Mouse (Mus musculus) thymus, adult 18-20 months (tissue): Measurements from ENCODE around the gene Wwox.

ENCODE experiments used
- DNase-seq, 2 experiments: peaks; one replicate each; pipeline ENCODE4 v3.0.0; 2022; ENCODE audit warnings: mixed read lengths in 2 of 2

Wwox gene

DNA sequence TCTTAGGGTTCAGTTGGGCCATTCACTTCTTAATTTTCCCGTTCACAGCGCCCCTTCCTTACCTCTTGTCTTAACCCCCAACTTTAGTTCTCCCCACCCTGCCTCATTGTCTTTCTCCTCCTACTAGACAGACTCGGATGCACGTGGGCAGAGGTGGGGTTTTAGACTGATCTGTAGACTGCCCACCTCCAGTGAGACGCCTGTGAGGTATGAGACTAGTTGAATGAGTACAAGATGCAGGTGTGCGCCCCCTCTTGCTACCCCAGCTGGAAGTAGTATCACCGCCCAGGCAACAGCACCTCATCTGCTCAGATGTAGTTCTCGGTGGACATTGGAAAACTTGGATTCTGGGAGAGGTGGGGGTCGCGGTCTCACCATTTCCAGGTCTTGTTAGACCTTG is 437.8 kb downstream of the Wwox start:
- DNase-seq = peak in 1 of 2 experiments; percentile 38

DNA sequence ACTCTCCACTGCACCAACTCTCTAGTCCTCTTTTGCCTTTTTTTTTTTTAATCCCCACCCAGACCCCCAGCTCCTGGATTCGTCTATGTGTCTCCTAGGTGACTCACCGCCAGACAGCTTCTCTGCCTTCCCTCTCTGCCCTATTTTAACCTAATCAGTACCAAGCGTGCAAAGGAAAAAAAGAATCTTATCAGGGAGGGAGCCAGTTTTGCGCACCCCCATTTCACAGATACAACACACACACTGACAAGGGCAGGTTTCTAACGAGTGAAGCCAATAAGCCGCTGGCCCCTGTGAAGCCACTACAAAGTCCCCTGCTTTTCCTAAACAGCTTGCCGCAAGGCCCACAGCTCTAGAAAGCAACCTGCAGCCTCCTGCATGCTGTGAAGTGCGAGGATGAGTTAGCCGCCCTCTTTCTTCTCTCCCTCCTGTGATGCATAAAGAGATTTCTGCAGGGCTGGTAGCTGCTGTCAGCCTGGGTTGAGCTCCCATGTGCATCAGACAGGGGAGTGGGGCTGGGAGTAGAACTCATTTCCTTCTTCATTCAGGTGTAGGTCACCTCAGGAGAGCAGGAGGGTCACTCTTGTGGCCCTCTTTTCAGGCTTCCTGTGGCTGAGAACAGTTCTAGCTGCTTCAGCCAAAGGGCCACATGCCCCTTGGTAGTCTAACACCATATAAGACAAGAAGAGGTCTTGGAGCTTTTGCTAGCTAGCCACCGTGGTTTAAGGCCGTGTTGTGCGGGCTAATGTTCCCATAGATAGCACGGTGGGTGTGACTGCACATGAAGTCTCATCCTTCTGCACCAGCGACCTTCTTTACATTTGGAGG is 439.2 kb downstream of the Wwox start:
- DNase-seq = peak in 1 of 2 experiments; percentile 46

DNA sequence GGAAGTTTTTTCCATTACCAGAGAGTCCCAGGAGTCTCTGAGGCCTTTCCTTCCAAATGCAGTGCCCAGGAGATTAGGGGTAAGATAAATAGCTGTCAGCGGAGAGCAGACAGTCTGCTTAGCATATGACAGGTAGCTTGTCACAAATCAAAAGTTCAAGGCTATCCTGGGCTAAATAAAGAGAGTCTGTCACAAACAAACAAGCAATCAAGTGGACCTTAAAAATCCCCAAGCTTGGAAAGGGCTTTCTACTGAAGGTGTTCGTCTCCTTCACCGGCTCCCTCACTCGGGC is 439.8 kb downstream of the Wwox start:
- no peak for DNase-seq

DNA sequence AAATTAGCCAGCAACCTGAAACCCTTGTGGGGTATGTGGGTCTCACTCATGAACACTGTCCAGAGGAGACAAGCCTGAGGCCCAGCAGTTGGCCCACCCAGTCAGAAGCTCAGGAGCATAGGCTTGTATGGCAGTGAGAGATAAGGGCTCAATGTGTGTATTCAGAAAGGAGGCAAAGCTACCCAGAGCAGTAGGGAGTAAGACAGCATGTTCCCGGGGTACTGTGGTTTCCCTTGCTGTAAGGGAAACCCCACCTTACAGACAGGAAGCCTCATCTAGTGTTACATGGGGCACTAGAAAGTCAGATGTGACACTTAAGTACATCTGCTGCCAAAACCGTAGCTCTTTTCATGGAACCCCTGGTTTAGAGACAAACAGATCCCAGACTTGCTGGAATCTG is 440.2 kb downstream of the Wwox start:
- peak; percentile 38 to 71 for DNase-seq

DNA sequence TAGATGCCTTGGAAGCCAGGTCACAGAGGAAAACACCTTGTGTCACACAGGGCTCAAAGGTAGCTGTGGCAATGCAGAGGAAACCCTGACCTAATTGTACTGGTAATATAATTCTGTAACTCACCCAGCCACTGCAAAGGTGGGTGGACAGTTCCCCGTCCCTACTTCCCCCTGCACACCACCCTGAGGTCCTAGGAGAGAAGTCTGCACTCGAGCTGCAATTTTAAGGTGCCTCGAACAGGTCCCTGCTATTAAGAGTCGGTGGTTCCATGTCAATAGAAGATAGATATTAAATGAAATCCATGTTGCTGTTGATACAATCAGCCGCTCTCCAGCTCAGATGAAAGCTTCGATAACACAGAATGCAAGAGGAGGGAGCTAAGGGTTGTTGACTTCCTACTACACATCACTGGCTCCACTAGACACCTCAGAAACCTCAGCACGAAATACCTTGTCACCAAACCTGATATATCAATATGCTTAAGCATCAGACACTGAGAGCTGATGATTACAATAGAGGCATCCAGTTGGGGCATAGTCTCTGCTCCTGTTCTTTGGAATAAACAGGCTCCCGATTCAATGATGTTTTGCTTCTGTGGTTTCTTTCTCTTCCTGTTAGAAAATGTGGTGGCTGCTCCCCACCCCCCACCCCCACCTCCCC is 441.1 kb downstream of the Wwox start:
- no peak for DNase-seq

DNA sequence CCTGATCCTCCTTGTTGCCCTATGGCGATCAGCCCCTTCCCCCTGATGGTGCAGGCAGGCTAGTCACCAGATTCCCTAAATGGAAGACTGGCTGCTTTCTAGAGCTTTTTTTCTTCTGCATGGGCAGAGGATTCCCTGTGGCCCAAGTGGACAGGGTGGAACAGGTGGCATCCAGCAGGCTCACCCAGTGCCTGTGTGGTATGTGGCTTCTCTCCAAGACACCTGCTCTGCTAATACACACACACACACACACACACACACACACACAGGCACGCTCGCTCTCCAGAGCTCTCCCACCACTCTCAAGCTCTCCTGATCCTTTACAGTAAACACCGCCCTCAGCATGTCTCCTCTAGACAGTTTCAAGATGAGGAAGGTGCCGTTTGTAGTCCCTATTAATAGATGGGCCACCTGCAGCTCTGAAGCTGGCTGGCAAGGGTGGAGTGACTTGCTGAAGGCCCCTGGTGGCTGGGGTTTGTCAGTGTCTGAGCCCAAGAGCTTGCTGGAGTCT is 442.5 kb downstream of the Wwox start:
- peak; percentile 60 to 76 for DNase-seq

DNA sequence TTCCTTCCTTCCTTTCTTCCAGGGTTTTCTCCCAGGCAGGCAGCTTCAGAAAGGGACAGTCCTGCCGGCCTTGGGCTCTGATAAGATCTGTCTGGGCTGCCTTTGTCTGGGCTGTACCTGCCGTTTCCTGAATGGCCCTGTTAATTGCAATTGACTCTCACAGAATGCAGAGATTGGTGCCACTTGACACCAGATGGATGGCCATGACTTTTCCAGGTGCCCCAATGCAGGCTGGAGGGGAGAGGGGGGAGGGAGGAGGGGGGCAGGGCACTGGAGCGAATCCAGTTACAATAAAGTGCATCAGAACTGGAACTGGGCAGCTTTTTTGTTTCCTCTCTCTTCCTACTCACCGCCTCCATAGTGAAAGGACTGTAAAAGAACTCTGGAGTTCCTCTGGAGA is 443.0 kb downstream of the Wwox start:
- DNase-seq = no peak

DNA sequence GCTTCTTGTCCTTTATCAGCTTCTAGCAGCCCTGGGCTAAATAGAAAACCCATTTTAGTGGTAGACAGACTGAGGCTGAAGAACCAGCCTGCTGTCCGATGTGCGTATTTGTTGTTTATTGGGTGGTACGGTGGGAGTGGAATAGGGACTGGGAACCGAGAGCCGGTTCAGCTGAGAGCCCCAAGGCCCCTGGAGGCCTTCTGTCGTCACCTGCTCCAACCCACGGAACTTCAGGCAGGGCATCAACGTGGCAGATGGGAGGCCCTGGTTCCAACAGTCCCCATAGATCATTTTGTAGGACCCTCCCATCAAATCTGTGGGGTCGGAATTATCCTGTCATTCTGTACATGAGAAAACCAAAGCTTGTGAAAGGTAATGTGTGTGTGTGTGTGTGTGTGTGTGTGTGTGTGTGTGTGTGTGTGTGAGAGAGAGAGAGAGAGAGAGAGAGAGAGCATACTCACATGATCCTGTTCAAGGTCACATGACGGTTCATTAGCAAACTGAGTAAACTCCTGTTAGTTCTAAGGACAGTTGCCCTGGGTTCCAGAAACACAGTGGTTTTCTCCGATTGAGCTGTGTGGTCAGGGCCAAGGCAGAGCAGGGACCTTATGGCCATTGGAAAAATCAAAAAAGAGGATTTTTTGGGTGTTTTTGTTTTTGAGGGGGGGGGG is 443.6 kb downstream of the Wwox start:
- no peak for DNase-seq

DNA sequence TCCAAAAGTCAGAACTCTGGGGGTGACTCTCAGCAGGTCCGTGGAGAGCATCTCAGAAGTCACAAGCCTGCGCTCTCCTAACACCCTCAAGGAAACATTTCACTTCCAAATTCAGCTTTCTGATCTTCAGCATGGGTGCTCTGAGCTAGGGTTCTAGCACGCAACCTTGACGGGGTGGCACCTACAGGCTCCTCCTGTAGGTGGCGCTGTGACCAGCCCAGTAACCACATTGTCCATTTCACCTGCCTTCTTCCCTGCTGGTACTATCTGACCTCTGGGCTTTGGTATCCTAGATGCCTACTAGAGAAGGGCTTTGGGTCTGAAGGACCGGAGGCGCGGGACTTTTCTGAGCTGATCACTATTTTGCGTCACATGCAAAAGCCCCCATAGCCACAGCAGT is 444.5 kb downstream of the Wwox start:
- no peak for DNase-seq

DNA sequence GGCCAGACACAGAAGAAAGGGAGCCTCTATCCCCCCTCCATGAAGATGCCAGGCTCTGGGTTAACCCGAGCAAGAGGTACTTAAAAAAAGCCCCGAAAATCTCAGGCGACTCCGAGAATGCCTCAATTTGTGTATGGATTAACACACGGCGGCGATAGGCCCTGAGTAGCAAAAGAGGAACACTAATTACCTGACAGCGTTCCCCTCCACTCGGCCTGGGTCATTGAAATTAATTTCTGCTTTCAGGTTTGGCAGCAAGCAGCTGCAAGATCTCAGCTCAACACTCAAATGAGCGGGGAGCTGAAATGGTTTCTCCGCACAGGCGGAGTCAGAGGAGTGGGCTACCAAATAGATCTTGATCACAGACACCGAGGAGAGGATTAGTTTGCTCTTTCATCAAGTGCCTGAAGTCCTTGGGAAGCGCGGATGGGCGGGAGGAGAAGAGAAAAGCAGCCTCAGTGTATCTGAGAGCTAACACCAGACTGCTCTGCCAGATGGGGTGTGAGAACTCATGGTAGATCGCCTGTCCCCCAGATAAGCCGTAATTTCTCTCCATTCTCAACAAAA is 445.7 kb downstream of the Wwox start:
- DNase-seq = no peak

DNA sequence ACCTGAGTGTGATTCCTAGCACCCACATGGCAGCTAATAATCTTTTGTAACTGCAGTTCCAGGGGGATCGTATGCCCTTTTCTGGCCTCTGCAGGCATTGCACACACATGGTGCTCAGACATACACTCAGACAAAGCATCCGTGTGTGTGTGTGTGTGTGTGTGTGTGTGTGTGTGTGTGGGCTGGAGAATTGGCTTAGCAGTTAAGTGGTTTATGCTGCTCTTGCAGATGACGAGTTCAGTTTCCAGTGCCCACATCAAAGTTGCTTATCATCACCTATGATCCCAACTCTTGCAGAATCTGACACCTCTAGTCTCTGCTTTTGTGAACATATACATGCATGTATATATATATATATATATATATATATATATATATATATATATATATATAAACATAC is 448.9 kb downstream of the Wwox start:
- DNase-seq = no peak

DNA sequence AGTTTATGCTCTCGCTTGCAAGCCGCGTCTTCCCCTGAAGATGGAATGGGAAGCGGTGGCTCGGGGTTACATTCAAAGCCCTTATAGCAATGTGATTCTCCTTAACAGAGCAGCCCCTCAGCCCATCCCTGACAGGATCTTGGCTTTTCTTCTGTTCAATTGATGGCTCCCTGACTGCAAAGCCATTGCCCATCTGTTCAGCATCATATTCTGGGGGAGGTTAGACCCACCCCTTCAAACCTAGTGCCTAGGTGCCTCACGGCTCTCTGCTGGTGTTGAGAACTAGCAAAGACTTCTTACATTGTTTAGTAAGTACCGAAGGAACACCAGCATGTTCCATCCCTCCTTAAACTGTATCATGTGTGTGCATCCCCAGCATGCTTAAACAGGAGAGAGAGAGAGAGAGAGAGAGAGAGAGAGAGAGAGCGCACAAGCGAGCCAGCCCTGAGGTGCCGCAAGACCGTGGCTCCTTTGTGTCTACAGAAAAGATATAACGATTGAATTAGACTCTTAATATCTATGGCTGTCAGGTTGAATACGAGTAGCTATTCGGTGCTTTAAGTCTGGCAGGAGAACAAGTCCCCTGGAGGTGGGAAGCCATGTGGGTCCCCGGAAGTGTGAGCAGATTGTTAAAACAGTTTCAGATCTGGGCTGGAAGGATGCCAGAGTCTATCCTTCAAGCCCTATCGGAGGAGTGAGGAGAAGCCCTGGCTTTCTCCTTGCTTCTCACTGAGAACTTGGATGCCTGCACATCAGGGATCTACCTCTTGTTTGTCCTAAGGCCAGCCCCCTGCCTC is 450.3 kb downstream of the Wwox start:
- no peak for DNase-seq

DNA sequence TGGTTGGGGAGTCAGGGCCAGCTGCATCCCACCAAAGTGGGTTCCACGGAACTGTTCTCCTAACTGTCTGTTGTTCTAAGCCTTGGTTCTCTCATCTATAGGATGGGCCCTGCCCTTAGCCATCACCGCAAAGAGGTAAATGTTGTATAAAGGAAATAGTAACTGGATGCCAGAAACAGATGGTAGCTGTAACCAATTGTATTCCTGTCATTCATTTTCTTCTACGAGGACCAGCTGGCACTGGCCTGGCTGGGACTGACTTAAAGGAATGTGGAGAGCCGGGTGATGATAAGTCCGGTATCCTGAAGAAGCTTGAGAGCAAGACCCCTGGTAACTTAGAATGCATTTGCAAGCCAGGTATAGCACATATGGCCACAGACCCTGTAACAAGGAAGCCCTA is 451.0 kb downstream of the Wwox start:
- no peak for DNase-seq

DNA sequence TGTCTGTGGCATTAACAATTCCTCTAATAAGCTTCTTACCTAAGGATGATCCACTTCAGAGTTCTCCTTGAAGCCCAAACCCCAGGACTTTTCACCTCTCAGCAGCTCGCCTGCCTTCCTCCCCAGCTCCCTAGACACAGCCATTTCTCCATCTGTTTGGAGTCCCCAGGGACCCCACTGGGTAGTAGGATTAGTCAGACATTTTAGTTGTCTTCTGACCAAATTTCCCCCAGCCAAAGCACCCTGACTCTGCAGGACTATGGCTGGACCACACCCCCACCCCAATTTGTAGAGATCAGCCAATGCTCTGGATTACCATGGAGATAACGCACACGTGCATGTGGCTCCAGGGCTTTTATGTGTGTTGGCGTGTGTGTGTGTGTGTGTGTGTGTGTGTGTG is 451.8 kb downstream of the Wwox start:
- no peak for DNase-seq

DNA sequence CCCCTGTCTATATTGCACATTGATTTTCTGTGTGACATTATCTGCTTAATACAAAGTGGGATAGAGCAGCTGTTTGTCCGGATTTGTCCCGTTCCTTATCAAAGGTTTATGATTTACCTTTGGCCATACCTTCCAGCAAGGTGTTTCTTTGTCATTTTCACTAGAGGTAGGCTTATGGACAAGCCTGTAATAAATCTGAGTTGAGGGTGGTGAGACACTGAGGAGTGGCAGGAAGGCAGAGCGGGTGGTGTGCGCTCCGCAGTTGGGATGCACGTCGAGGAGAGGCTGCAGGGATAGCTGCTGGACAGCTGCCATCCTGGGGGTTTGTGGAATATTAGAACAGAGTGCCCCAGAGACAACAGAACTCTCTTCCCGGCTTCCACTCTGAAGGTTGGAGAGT is 458.0 kb downstream of the Wwox start:
- no peak for DNase-seq

DNA sequence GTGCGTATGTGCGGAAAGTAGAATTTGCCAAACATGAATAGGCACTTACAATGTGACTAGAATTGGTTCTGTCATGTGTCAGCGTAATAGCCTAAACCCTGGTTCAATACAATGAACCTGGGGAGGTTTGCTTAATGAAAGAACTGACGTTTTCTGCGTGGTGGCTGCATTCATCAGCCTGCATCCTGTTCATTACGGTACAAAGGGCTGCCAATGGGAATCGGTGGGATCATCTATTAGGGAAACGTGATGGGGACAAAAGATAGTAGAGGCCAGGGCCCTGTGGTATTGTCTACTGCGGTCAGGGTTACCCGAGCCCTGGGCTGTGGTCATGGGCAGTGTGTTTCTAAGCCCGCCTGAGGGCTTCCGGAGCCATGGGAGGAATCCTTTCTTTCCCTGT is 459.7 kb downstream of the Wwox start:
- DNase-seq = no peak

DNA sequence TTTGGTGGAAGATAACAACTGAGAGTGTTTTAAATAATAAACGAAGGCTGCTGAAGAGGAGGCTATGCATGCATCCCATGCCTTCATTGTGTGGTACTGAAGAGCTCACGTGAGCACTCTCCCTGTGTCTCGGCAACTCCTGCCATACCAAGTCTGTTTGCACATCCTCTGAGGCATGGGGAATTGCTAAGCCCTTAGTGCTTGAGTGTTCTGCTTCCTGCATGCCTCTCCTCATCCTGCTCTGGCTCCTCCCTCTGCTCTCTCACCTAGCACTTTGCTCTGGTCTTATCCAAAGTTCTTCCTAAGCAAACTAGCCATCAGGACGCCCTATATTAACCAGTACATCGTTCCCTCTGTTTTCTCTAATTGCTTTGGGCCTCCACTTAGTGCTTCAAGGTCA is 463.1 kb downstream of the Wwox start:
- no peak for DNase-seq

DNA sequence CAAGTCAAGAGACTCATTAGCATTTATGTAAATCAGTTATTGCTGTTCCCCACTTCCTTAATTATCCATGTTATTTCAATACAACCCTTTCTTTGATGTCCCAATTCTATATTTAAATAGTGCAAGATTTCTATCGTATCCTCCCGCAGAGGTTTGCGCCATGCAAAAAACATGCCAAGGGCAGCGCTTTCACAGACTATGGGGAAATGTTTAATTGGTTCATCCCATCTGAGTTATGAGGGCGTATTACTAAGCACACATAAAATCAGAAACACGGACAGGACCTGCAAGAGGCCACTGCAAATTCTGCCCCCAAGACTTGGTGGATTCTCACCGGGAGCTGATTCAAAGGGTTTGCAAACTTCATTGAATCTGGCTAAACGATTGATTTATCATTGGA is 468.6 kb downstream of the Wwox start:
- DNase-seq = no peak

DNA sequence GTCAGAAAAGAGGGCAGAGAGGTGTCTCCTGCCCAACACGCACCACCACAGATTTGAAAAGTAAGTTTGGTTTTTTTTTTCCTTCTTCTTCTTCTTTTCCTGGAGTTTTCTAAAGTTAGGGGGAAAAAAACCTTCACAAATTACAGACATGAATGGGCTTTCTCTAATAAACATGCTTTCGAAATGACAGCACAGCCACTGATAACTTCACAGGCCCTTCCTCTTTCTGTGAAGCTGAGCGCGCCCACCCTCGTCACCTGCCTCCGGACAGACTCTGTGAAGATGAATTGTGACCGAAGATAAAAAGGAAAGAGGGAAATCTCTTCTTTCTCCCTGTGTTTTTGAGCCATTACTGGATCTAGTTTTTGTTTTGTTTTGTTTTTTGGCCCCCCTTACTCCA is 469.1 kb downstream of the Wwox start:
- no peak for DNase-seq

DNA sequence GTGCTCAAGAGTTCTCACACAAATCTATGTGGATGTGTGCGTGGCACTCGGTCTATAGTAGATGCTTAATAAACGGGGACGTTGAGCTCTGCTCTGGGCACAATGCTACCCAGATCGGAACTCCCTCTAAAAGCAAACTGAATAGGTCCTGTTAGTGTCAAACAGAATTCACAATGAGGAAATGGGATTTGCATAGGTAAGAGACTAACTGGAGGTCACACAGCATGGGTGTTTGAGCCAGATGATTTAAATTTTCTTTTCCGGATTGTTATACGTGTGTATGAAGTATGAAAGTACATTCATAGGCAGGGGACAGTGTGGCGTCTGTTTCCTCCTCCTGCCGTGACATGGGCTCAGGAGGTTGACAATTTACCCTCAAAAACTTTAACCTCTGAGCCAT is 469.7 kb downstream of the Wwox start:
- DNase-seq = no peak

DNA sequence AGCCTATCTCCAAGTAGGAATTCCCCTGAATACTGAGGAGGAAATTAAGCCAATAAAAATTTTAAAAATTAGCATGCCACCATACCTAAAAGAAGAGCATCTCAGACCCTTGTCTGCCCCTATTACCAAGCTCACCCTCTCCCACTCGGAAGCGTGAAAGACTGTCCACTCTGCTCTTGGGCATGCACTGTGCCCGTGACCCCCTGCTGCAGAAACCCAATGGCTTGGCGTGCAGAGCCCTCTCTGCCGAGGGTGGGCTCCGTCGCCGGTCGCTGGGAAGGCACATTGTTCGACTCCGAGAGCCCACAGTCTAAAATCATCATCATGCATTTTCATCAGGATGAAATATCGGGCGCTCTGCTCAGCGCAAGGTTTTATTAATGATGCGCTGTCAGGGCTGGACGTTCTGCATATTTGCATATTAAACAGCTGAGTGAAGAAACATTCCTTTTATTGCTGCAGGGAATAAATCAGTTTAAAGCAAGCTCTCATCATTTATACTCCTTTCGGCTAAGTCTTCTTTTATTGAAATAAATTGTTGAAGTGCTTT is 471.7 kb downstream of the Wwox start:
- no peak for DNase-seq

DNA sequence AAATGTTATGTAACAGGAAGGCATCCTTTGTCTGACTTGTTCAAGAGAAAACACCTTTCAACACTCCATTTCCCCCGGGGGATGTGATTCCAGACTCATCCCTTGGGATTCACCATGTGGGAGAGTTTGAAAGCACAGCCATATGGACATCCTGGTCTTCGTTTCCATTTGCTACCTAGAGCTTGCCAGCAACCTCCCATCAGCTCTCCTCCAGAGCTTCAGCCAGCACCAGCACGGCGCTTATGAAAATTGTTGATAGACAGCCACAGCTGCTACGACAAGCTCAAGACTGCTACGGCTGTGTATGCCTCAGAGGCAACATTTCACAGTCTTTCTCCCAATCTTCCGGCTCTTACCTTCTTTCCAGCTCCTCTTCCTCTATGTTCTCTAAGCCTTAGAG is 484.2 kb downstream of the Wwox start:
- no peak for DNase-seq

DNA sequence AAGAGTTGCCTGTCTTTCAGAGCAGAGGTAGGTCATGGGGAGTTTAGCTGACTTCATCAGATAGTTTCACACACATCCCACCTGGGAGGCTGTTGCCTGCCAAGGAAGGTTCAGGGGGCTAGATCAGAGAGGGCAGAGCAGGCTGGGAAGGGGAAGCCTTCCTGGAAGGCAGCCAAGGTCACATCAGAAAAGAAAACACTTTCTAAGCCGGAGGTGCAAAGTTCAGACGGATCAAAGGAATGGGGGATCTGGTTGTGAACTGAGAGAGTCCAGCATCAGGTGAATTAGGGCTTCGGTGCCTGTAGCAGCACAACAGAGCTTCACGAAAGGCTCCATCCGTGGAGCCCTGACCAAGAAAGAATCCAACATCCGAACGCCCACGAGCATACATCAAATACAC is 488.0 kb downstream of the Wwox start:
- DNase-seq = no peak
